Mouse (Mus musculus) stomach, postnatal 0 days (tissue): Measurements from ENCODE around the gene Rcan1.

Experiments
- CTCF ChIP-seq: IDR thresholded peaks from 2 replicates; pipeline ENCODE4 v1.5.1; 2016; ENCODE audit warnings: antibody characterized with exemption, low read depth, mild to moderate bottlenecking, moderate library complexity
- EP300 ChIP-seq: optimal IDR thresholded peaks from 2 replicates; pipeline ENCODE3; 2016; ENCODE audit warnings: antibody characterized with exemption

- TF ChIP-seq CTCF: no peak
- no peak for TF ChIP-seq EP300
Observed at GRCm38 (mm10) chr16:92403069-92403468, 67.6 kb downstream of the Rcan1 start.
